Mouse (Mus musculus): ENCODE measurements around the gene Cnih2. TPM values are rescaled to one million over a fixed set of nuclear protein-coding genes. Genes with fewer than 3 reads are reported as not detected.

Cnih2 gene
- polyA plus RNA-seq, 1 experiment = 43.5 TPM

DNA sequence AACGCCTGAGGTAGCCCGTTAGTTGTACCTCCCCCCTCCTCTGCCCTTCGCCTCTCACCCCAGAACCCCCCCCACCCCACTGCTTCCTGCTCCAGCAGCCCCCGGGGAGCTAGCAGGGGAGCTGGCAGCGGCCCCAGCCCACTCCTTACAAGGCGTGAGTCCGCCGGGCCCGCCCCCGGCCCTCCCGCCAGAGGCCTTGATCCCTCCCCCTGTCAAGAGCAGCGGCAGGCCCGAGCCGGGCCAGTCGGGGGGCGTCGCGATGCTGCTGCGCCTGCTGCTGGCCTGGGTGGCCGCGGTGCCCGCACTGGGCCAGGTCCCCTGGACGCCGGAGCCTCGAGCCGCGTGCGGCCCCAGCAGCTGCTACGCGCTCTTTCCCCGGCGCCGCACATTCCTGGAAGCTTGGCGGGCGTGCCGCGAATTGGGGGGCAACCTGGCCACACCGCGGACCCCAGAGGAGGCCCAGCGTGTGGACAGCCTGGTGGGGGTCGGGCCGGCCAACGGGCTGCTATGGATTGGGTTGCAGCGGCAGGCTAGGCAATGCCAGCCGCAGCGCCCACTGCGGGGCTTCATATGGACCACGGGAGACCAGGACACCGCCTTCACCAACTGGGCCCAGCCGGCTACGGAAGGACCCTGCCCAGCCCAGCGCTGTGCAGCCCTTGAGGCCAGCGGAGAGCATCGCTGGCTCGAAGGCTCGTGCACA lies 30.3 kb downstream of the Cnih2 start, which contains the start of gene Cd248:
TSS of gene Cd248 (plus strand) at position 212 of the 703 bp plus-strand sequence.
- TF ChIP-seq POLR2A (IDR thresholded peaks at IDR 0.05; ENCODE audit: control insufficient read depth, low read depth, low read length) (no peak), CTCF (IDR thresholded peaks at IDR 0.05; ENCODE audit: control insufficient read depth, insufficient read depth, insufficient replicate concordance, low read depth, low read length) (no peak)
- Histone ChIP-seq H3K4me3 (ENCODE audit: control insufficient read depth, low read depth, low read length) (peak within 1 kb of the TSS; percentile 52), H3K27me3 (ENCODE audit: control insufficient read depth, insufficient read depth, low read length) (no peaks in the 10 kb centered on the region), H3K36me3 (ENCODE audit: control insufficient read depth, insufficient read depth, low read length) (no peaks in the 10 kb centered on the region), H3K27ac (ENCODE audit: control insufficient read depth, insufficient read depth, low read depth, low read length) (peak within 1 kb of the TSS; percentile 9), H3K4me1 (ENCODE audit: control insufficient read depth, insufficient read depth, low read length) (peaks cover 33% of the 10 kb centered on the region)

DNA sequence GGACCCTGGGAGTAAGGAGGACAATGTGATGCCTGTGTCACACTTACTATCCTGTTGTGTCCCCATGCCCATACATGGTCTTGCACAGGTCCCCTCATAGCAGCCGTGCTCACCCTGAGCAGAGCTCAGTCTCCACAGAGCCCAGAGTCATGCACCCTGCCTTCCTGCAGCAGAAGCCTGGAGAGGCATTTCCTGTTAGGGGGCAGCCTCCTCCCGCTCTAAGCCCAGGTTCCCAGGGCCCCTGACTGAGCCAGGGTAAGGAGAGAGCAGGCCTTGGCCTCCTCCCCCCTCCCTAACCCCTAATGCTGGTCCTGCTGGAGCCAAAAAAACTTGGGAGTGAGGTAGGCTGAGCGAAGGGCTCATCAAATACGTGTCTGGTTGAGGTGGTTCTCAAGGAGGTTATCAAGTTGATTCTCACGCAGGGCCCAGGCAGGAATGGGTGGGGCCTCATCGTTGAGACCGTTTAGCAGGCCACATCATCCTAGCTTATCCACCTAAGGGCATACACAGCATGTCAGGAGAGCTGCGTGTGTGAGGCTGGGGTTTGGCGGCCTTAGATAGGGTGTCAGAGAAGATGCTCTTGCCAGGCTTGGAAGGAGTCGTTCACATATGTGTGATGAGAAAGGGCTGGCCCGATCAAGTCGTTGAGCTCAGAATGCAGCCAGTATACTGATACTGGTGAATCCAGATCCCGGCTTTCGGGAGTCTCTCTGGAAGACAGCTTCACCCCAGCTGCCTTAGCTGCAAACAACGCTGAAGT lies 31.1 kb downstream of the Cnih2 start:
- no peak for TF ChIP-seq POLR2A (IDR thresholded peaks at IDR 0.05; ENCODE audit: control insufficient read depth, low read depth, low read length)
- no peak for TF ChIP-seq CTCF (IDR thresholded peaks at IDR 0.05; ENCODE audit: control insufficient read depth, insufficient read depth, insufficient replicate concordance, low read depth, low read length)
- Histone ChIP-seq H3K36me3 (ENCODE audit: control insufficient read depth, insufficient read depth, low read length) (no peaks in the 10 kb centered on the region), H3K27ac (ENCODE audit: control insufficient read depth, insufficient read depth, low read depth, low read length) (peak overlapping the region; percentile 9), H3K4me3 (ENCODE audit: control insufficient read depth, low read depth, low read length) (no peak overlapping the region; the same call in 1 of the 2 replicates), H3K27me3 (ENCODE audit: control insufficient read depth, insufficient read depth, low read length) (no peaks in the 10 kb centered on the region), H3K4me1 (ENCODE audit: control insufficient read depth, insufficient read depth, low read length) (peaks cover 26% of the 10 kb centered on the region)

DNA sequence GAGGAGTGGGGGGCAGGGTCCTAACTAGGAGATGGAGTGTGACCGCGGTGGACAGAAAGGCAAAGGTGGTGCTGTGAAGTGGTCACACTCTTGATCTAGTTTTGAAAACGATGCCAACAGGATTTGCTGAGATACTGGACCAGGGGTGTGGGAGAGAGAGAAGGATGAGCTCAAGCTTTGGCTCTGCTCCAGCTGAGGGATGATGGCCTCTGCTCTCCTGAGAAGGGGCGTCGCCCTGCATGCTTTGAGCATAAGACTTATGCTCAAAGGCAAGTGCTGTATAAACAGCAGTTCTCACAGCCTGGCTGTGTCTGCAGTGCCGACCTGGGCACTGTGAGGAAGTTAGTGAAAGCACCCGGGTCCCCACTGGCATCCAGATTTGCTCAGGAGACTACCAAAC lies 33.2 kb downstream of the Cnih2 start:
- Histone ChIP-seq H3K27me3 (ENCODE audit: control insufficient read depth, insufficient read depth, low read length) (no peaks in the 10 kb centered on the region), H3K27ac (ENCODE audit: control insufficient read depth, insufficient read depth, low read depth, low read length) (no peak overlapping the region), H3K4me3 (ENCODE audit: control insufficient read depth, low read depth, low read length) (no peak overlapping the region), H3K36me3 (ENCODE audit: control insufficient read depth, insufficient read depth, low read length) (no peaks in the 10 kb centered on the region), H3K4me1 (ENCODE audit: control insufficient read depth, insufficient read depth, low read length) (peaks cover 14% of the 10 kb centered on the region)
- TF ChIP-seq CTCF (IDR thresholded peaks at IDR 0.05; ENCODE audit: control insufficient read depth, insufficient read depth, insufficient replicate concordance, low read depth, low read length) (no peak), POLR2A (IDR thresholded peaks at IDR 0.05; ENCODE audit: control insufficient read depth, low read depth, low read length) (no peak)

DNA sequence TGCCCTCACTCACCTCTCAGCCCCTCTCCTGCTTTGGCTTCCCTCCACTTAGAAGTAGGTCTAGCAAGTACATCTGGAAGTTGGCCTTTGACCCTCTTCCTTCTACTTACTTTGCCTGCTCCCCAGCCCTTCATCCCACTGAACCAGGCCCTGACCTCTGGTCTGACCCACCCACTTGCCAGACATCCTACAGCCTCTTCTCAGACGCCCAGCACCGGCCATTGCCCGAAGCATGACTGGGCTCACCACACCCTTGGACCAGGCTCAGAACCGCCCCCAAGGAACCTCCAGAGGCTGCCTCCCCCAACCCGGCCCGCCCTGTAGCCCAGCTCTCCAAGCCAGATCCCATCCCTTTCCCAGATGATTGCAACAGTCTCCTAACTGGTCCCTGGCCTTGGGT lies 35.9 kb downstream of the Cnih2 start:
- H3K27me3 ChIP-seq (ENCODE audit: control insufficient read depth, insufficient read depth, low read length) = no peaks in the 10 kb centered on the region
- no peak overlapping the region for H3K27ac ChIP-seq (ENCODE audit: control insufficient read depth, insufficient read depth, low read depth, low read length)
- peaks cover 9% of the 10 kb centered on the region for H3K4me1 ChIP-seq (ENCODE audit: control insufficient read depth, insufficient read depth, low read length)
- no peak overlapping the region for H3K4me3 ChIP-seq (ENCODE audit: control insufficient read depth, low read depth, low read length)
- TF ChIP-seq CTCF (IDR thresholded peaks at IDR 0.05; ENCODE audit: control insufficient read depth, insufficient read depth, insufficient replicate concordance, low read depth, low read length) (no peak), POLR2A (IDR thresholded peaks at IDR 0.05; ENCODE audit: control insufficient read depth, low read depth, low read length) (no peak)
- no peaks in the 10 kb centered on the region for H3K36me3 ChIP-seq (ENCODE audit: control insufficient read depth, insufficient read depth, low read length)

DNA sequence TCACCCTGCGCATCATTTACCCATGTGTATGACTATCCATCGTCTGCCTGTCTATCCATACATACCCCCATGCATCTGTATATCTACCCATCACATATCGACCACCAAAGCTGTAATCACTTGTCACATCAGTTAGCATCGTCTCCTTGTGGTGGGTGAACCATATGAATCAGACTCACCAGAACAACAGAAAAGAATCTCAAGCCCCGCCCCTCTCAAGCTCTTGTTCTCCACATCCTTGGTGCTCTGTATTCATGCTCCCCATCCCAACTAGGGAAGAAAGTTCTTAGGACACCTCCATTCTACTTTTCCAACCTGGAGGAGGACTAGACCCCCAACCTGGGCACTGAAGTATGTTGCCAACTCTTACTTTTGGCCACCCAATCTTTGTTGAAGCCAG lies 36.3 kb downstream of the Cnih2 start:
- no peaks in the 10 kb centered on the region for H3K27me3 ChIP-seq (ENCODE audit: control insufficient read depth, insufficient read depth, low read length)
- no peaks in the 10 kb centered on the region for H3K36me3 ChIP-seq (ENCODE audit: control insufficient read depth, insufficient read depth, low read length)
- peaks cover 5% of the 10 kb centered on the region; the same call in 1 of the 2 replicates for H3K4me1 ChIP-seq (ENCODE audit: control insufficient read depth, insufficient read depth, low read length)
- H3K4me3 ChIP-seq (ENCODE audit: control insufficient read depth, low read depth, low read length) = no peak overlapping the region
- no peak overlapping the region for H3K27ac ChIP-seq (ENCODE audit: control insufficient read depth, insufficient read depth, low read depth, low read length)
- no peak for TF ChIP-seq POLR2A (IDR thresholded peaks at IDR 0.05; ENCODE audit: control insufficient read depth, low read depth, low read length)
- TF ChIP-seq CTCF (IDR thresholded peaks at IDR 0.05; ENCODE audit: control insufficient read depth, insufficient read depth, insufficient replicate concordance, low read depth, low read length) = no peak

DNA sequence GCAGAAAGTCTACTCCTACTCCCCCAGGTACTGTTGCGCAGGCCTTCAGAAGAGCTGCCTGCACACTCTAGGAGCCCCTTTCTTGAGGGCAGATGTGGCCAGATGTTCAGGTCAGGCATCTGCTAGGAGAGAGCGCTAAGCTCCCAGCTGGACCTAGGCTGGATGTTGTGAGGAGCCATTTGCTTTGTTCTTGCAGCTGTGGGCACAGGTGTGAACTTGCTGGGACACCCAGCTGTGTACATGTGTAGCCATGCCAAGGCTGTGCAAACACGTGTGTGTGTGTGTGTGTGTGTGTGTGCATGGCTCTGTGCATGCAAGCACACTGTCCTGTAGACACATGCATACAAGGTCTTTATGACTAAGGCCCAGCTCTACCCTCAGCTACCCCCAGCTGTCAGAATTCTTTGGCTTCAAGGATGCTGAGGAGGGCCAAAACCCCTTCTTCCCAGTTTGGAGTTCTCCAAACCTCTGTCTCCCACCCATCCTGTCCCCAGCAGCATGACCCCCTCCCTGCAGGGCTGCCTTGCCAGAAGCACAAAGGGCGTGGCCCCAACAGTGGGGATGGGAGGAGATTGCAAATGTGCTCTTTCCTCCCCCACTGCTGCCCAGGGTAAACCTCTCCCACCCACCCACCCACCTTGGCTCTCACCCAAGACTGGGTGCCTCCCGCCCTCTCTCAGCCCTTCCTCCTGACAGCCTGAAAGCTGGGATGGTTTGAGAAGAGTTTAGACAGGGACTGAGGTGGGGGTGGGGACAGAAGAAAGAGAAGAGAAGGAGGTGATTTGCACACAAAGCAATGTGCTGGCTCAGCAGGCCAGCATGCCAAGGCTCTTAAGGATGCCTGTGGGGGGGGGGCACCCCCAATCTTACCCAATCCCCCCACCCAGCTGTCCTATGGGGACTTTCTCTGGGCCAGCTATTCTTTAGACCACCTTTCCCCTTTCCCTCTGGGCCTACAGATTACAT lies 37.7 kb downstream of the Cnih2 start:
- H3K4me1 ChIP-seq (ENCODE audit: control insufficient read depth, insufficient read depth, low read length) = peaks cover 3% of the 10 kb centered on the region; the same call in 1 of the 2 replicates
- no peak overlapping the region for H3K27ac ChIP-seq (ENCODE audit: control insufficient read depth, insufficient read depth, low read depth, low read length)
- no peak overlapping the region for H3K4me3 ChIP-seq (ENCODE audit: control insufficient read depth, low read depth, low read length)
- no peaks in the 10 kb centered on the region for H3K27me3 ChIP-seq (ENCODE audit: control insufficient read depth, insufficient read depth, low read length)
- H3K36me3 ChIP-seq (ENCODE audit: control insufficient read depth, insufficient read depth, low read length) = no peaks in the 10 kb centered on the region
- TF ChIP-seq POLR2A (IDR thresholded peaks at IDR 0.05; ENCODE audit: control insufficient read depth, low read depth, low read length) (no peak), CTCF (IDR thresholded peaks at IDR 0.05; ENCODE audit: control insufficient read depth, insufficient read depth, insufficient replicate concordance, low read depth, low read length) (no peak)

Measured in testis, adult 2 months (tissue).